Mouse (Mus musculus): ENCODE measurements around the gene Ndfip2. TPM values are rescaled to one million over a fixed set of nuclear protein-coding genes. Genes with fewer than 3 reads are reported as not detected.

The Ndfip2 gene
- polyA plus RNA-seq (2014; fragmentation: Nextera tagmentation; extraction: Ambion mirVana), result 57.1 and 57.2 TPM in 2 replicates

DNA sequence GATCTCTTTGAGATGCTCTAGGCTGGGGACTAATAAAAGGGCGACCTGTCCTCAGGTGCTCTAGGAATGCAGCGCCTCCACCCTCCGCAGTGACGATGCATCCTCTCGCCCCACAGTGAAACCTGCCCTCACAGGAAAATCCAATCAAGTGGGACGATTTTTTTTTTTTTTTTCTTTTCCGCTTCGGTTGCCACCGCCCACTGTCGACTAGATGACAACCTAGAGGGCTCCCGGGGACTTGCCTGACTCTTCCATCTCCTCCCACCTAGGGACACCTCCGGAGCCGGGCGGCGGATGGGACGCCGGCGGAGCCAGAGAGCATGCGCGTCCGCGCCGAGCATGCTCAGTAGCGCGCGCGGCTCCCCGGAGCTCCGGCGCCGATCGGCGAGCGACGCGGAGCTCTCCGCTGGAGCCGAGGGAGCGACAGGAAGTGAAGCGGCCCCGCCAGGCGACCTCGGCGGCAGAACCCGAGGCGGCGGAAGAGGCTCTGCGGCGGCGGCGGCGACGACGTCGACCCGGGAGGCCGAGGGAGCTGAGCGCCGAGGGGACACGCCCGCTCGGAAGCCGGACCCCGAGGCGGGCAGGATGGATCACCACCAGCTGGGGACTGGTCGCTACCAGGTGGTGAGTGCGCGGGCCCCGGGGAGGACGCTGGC is at the start of gene Ndfip2:
Ndfip2 (plus strand) TSS at position 195 of the 656 bp plus-strand sequence.
- Histone ChIP-seq H3K9ac (ENCODE audit: low read length) (peak within 1 kb of the TSS; percentile 92), H3K4me1 (replicated peaks; ENCODE audit: control insufficient read depth, insufficient read depth, low read length) (no peaks in the 10 kb centered on the region), H3K36me3 (ENCODE audit: control insufficient read depth, insufficient read depth, low read length) (no peaks in the 10 kb centered on the region), H3K27me3 (ENCODE audit: control insufficient read depth, insufficient read depth, low read length) (no peaks in the 10 kb centered on the region), H3K4me2 (ENCODE audit: low read depth, low read length, severe bottlenecking) (peak within 1 kb of the TSS; percentile 71), H3K4me3 (ENCODE audit: low read depth, low read length) (peak within 1 kb of the TSS; percentile 87), H3K9me3 (ENCODE audit: control insufficient read depth, low read length) (no peaks in the 10 kb centered on the region), H3K27ac (ENCODE audit: low read depth, low read length) (peak within 1 kb of the TSS; percentile 84)
- peak; percentile 95 for ATAC-seq (replicated peaks; ENCODE audit: low FRiP score)
- under 1% methylated on average over 57 of the region's 70 CpGs for WGBS
- peak; percentile 90 for DNase-seq (ENCODE audit: low spot score)

GRCm38 (mm10) chr14:105219525-105220376 is 38.6 kb upstream of the Ndfip2 start:
- no peak overlapping the region for H3K4me2 ChIP-seq (ENCODE audit: low read depth, low read length, severe bottlenecking)
- no peak overlapping the region for H3K27ac ChIP-seq (ENCODE audit: low read depth, low read length)
- no peaks in the 10 kb centered on the region for H3K36me3 ChIP-seq (ENCODE audit: control insufficient read depth, insufficient read depth, low read length)
- no peak overlapping the region for H3K9ac ChIP-seq (ENCODE audit: low read length)
- no peaks in the 10 kb centered on the region for H3K9me3 ChIP-seq (ENCODE audit: control insufficient read depth, low read length)
- ATAC-seq (replicated peaks; ENCODE audit: low FRiP score) (no peak), DNase-seq (ENCODE audit: low spot score) (no peak)
- H3K4me3 ChIP-seq (ENCODE audit: low read depth, low read length), result no peak overlapping the region
- no peaks in the 10 kb centered on the region for H3K4me1 ChIP-seq (replicated peaks; ENCODE audit: control insufficient read depth, insufficient read depth, low read length)
- WGBS, result 81% methylated on average over 9 of the region's 9 CpGs
- no peaks in the 10 kb centered on the region for H3K27me3 ChIP-seq (ENCODE audit: control insufficient read depth, insufficient read depth, low read length)

DNA sequence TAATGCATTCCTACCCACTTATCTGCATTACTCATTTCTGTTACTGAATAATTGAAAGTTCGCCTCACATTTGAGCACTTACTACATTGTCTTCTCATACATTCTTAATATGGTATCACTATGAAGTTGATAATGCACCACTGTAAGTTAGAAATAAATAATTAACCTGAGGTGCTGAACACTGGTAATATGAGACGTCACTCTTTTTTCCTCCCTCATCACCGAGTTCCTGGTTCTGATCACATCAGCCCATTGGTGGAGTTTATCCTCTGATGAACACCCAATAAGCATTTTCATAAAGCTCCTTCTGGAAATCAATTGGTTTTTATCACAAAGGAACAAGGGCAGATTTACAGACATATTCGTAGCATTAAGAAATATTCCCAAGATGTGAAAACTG is 36.1 kb upstream of the Ndfip2 start:
- ATAC-seq (replicated peaks; ENCODE audit: low FRiP score), result no peak
- Histone ChIP-seq H3K9ac (ENCODE audit: low read length) (no peak overlapping the region), H3K27ac (ENCODE audit: low read depth, low read length) (no peak overlapping the region), H3K4me2 (ENCODE audit: low read depth, low read length, severe bottlenecking) (no peak overlapping the region), H3K4me3 (ENCODE audit: low read depth, low read length) (no peak overlapping the region), H3K27me3 (ENCODE audit: control insufficient read depth, insufficient read depth, low read length) (no peaks in the 10 kb centered on the region), H3K36me3 (ENCODE audit: control insufficient read depth, insufficient read depth, low read length) (no peaks in the 10 kb centered on the region), H3K4me1 (replicated peaks; ENCODE audit: control insufficient read depth, insufficient read depth, low read length) (no peaks in the 10 kb centered on the region), H3K9me3 (ENCODE audit: control insufficient read depth, low read length) (no peaks in the 10 kb centered on the region)
- DNase-seq (ENCODE audit: low spot score), result no peak
- WGBS, result 87% methylated on average over 4 of the region's 4 CpGs

GRCm38 (mm10) chr14:105225790-105226189 is 32.6 kb upstream of the Ndfip2 start:
- WGBS, result 89% methylated on average over 4 of the region's 4 CpGs
- H3K27ac ChIP-seq (ENCODE audit: low read depth, low read length), result no peak overlapping the region

DNA sequence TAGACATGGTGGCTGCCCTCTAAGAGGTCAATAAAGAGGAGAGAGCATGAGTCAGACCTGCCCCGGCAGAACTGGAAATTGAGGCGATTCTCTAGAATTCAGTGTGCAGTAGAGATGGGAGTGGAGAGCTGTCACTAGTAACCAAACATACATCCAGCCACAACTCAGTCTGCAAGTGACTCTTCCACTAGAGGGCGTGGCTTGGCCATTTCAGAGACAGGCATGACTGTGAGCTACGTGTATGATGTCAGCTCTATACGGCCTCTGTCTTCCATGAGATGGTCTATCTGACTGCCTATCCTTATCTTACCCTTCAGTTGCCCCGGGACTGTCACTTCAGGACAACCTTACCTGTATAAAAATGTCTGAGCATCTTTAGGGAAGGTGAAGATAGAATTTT is 26.0 kb upstream of the Ndfip2 start:
- DNase-seq (ENCODE audit: low spot score) (no peak), ATAC-seq (replicated peaks; ENCODE audit: low FRiP score) (peak; percentile 27; the same call in 1 of the 2 replicates)
- Histone ChIP-seq H3K9ac (ENCODE audit: low read length) (no peak overlapping the region), H3K4me1 (replicated peaks; ENCODE audit: control insufficient read depth, insufficient read depth, low read length) (no peaks in the 10 kb centered on the region), H3K4me3 (ENCODE audit: low read depth, low read length) (no peak overlapping the region), H3K9me3 (ENCODE audit: control insufficient read depth, low read length) (no peaks in the 10 kb centered on the region), H3K36me3 (ENCODE audit: control insufficient read depth, insufficient read depth, low read length) (no peaks in the 10 kb centered on the region), H3K27ac (ENCODE audit: low read depth, low read length) (no peak overlapping the region), H3K4me2 (ENCODE audit: low read depth, low read length, severe bottlenecking) (no peak overlapping the region), H3K27me3 (ENCODE audit: control insufficient read depth, insufficient read depth, low read length) (no peaks in the 10 kb centered on the region)
- WGBS, result 56% methylated on average over 6 of the region's 6 CpGs

More at GRCm38 (mm10) chr14:105225790-105226189, 32.6 kb upstream of the Ndfip2 start:
- Histone ChIP-seq H3K4me3 (ENCODE audit: low read depth, low read length) (no peak overlapping the region), H3K9ac (ENCODE audit: low read length) (no peak overlapping the region), H3K27me3 (ENCODE audit: control insufficient read depth, insufficient read depth, low read length) (no peaks in the 10 kb centered on the region), H3K4me1 (replicated peaks; ENCODE audit: control insufficient read depth, insufficient read depth, low read length) (no peaks in the 10 kb centered on the region), H3K4me2 (ENCODE audit: low read depth, low read length, severe bottlenecking) (no peak overlapping the region), H3K36me3 (ENCODE audit: control insufficient read depth, insufficient read depth, low read length) (no peaks in the 10 kb centered on the region), H3K9me3 (ENCODE audit: control insufficient read depth, low read length) (no peaks in the 10 kb centered on the region)
- ATAC-seq (replicated peaks; ENCODE audit: low FRiP score) (no peak), DNase-seq (ENCODE audit: low spot score) (no peak)

DNA sequence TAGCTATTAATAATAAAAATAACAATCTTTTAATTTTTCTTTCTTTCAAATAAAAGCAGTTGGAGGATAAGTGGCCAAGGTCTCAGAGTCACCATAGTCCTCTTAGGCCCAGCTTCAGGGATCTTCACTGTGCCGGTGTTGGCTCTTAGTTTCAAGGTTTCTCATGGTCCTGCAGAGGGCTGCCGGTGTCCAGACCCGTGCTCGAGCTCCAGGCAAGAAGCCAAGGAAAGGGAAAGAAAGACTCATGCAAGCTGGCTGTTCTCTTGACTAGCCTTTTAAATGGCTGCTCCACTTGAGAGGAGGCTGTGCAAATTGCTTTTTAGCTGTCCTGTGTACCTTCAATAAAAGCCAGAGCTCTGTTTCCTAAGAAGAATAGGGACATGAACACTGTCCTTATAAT is 21.8 kb upstream of the Ndfip2 start:
- no peak overlapping the region for H3K9ac ChIP-seq (ENCODE audit: low read length)
- no peak overlapping the region for H3K4me3 ChIP-seq (ENCODE audit: low read depth, low read length)
- H3K27ac ChIP-seq (ENCODE audit: low read depth, low read length), result no peak overlapping the region
- DNase-seq (ENCODE audit: low spot score) (no peak), ATAC-seq (replicated peaks; ENCODE audit: low FRiP score) (no peak)
- no peaks in the 10 kb centered on the region for H3K4me1 ChIP-seq (replicated peaks; ENCODE audit: control insufficient read depth, insufficient read depth, low read length)
- H3K36me3 ChIP-seq (ENCODE audit: control insufficient read depth, insufficient read depth, low read length), result no peaks in the 10 kb centered on the region
- no peaks in the 10 kb centered on the region for H3K27me3 ChIP-seq (ENCODE audit: control insufficient read depth, insufficient read depth, low read length)
- no peaks in the 10 kb centered on the region for H3K9me3 ChIP-seq (ENCODE audit: control insufficient read depth, low read length)
- 81% methylated on average over 4 of the region's 4 CpGs for WGBS
- H3K4me2 ChIP-seq (ENCODE audit: low read depth, low read length, severe bottlenecking), result no peak overlapping the region

DNA sequence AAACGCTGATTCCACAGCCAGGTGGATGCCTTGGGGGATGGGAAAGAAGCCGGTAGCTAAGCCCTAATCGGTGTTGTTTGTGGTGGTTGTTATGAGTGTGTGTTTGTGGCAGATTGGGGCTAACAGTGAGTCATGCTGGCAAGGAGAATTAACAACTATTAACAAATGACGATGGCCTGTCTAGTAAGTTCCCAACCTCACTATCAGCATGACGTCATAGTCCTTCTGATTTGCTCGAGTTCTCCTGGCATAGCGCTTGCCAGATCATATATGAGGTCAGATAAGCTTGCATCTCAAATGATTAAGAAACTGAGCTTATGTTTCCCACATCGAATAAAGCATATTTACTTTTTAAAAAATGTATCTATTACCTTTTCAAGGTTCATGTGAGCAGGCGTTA is 20.6 kb upstream of the Ndfip2 start:
- Histone ChIP-seq H3K9ac (ENCODE audit: low read length) (no peak overlapping the region), H3K27me3 (ENCODE audit: control insufficient read depth, insufficient read depth, low read length) (no peaks in the 10 kb centered on the region), H3K4me2 (ENCODE audit: low read depth, low read length, severe bottlenecking) (no peak overlapping the region), H3K27ac (ENCODE audit: low read depth, low read length) (no peak overlapping the region), H3K4me1 (replicated peaks; ENCODE audit: control insufficient read depth, insufficient read depth, low read length) (no peaks in the 10 kb centered on the region), H3K9me3 (ENCODE audit: control insufficient read depth, low read length) (no peaks in the 10 kb centered on the region), H3K36me3 (ENCODE audit: control insufficient read depth, insufficient read depth, low read length) (no peaks in the 10 kb centered on the region), H3K4me3 (ENCODE audit: low read depth, low read length) (no peak overlapping the region)
- whole genome bisulfite sequencing, result 88% methylated on average over 9 of the region's 9 CpGs
- ATAC-seq (replicated peaks; ENCODE audit: low FRiP score) (no peak), DNase-seq (ENCODE audit: low spot score) (no peak)

GRCm38 (mm10) chr14:105238450-105239038 is 19.8 kb upstream of the Ndfip2 start:
- Histone ChIP-seq H3K27me3 (ENCODE audit: control insufficient read depth, insufficient read depth, low read length) (no peaks in the 10 kb centered on the region), H3K9me3 (ENCODE audit: control insufficient read depth, low read length) (no peaks in the 10 kb centered on the region), H3K36me3 (ENCODE audit: control insufficient read depth, insufficient read depth, low read length) (no peaks in the 10 kb centered on the region), H3K9ac (ENCODE audit: low read length) (no peak overlapping the region), H3K4me3 (ENCODE audit: low read depth, low read length) (no peak overlapping the region), H3K27ac (ENCODE audit: low read depth, low read length) (no peak overlapping the region), H3K4me2 (ENCODE audit: low read depth, low read length, severe bottlenecking) (no peak overlapping the region), H3K4me1 (replicated peaks; ENCODE audit: control insufficient read depth, insufficient read depth, low read length) (no peaks in the 10 kb centered on the region)
- 74% methylated on average over 5 of the region's 5 CpGs for WGBS
- no peak for DNase-seq (ENCODE audit: low spot score)
- no peak for ATAC-seq (replicated peaks; ENCODE audit: low FRiP score)

Data from forebrain, embryonic 11.5 days (tissue).